Mouse (Mus musculus) left cerebral cortex, postnatal 14 days (tissue): ENCODE data around the gene Dock3. TPM values are rescaled to one million over a fixed set of nuclear protein-coding genes. Genes with fewer than 3 reads are reported as not detected.

ENCODE experiments used
- DNase-seq, 2 experiments: peaks; one replicate each; pipeline ENCODE4 v3.0.0; 2021 to 2022; ENCODE audit warnings: low spot score in 2 of 2, mixed read lengths in 1 of 2
- intact Hi-C: fragments of 180-260 bp; cut with DNase I; formaldehyde crosslinking; loops from one replicate; pipeline ENCODE4 v1.15.1; 2025
- microRNA-seq, 2 experiments: library from miRNA; unstranded; fragments of <30 nt; microRNA quantifications; one replicate each; pipeline ENCODE4 v1.2.0; 2022
- total RNA-seq, 2 experiments: library from RNA; stranded (reverse); gene quantifications; 2 replicates each; pipeline ENCODE4 v1.2.3; 2021

Dock3 gene
- total RNA-seq, 2 experiments from 2014 or later = 165 to 173 TPM

DNA sequence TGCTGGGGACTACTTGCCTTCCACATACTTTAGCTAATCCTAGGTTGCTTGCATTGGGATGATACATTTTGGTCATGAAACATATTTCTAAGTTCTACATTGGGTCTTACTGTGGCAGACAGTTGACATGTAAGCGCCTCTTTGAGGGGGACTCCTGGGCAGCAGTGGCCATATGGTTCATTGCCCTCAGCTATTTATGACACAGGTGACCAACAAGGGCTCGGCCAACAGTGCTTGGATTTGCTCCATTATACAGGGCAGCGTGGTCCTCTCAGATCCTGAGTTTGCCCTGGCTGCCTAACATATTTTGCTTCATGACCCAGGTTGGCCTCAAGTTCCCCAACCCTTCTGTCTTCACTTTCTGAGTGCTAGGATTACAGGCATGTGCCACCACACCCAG is 355.0 kb downstream of the Dock3 start:
- intact Hi-C loops = no loop called here
- DNase-seq = no peak

DNA sequence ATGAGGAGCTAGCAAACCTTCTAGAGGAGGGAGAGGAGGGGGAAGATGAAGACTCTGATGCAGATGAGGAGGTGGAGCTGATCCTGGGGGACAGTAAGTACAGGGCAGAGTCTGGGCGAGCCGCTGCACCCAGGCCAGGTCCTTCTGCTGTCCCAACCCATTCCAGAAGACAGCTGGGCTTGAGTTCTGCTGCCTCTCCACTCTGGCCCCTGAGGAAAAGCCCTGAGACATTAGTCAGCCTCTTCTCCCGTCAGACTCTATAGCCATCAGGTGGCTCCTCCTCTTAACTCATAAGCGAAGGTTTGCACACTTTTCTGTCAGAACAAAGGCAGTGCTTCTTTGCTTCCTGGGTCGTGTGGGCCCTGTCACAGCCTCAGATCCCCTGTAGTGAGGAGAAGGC is 357.5 kb downstream of the Dock3 start:
- DNase-seq = no peak
- intact Hi-C loops = no loop called here

DNA sequence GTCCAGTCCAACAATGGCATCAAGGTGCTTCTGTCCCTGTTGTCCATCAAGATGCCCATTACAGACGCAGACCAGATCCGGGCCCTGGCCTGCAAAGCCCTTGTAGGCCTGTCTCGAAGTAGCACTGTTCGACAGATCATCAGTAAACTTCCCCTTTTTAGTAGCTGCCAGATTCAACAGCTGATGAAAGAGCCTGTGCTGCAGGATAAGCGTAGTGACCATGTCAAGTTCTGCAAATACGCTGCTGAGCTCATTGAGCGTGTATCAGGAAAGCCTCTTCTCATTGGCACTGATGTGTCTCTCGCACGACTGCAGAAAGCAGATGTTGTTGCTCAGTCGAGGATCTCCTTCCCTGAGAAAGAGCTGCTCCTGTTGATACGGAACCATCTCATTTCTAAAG is 373.7 kb downstream of the Dock3 start:
- intact Hi-C loops = no loop called here
- no peak for DNase-seq

DNA sequence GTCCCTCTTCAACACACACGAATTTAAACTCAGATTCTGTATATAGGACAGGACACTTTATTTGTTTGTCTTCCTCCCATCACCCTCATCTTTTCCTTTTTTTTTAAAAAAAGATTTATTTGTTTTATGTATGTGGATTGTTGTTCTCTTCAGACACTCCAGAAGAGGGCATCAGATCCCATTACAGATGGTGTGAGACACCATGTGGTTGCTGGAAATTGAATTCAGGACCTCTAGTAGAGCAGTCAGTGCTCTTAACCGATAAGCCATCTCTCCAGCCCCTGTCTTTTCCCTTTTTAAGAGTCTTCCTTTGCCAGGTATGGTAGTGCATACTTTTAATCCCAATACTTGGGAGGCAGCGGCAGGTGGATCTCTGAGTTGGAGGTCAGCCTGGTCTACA is 375.0 kb downstream of the Dock3 start:
- no peak for DNase-seq
- intact Hi-C loops = no loop called here

Small RNA genes lying within 50 kb of the gene (microRNA-seq; reads per million reads assigned to microRNA genes)
- 0 to 0.26 reads per million in 2 experiments for gene Gm22238

Other genes with a start within 250 kb of the Dock3 start
- gene Mapkapk3, start 58.0 kb upstream of the Dock3 start, total RNA-seq = 1 to 10 TPM; 2.4 to 2.7 TPM
- 10 to 100 TPM in 1 of 2 experiments, 1 to 10 TPM in 1; 6.7 to 11.1 TPM for gene Cish, start 64.1 kb upstream of the Dock3 start, total RNA-seq
- gene Hemk1, start 106.4 kb upstream of the Dock3 start, total RNA-seq = 10 to 100 TPM; 16.5 to 16.6 TPM
- gene 6430571L13Rik, start 108.7 kb upstream of the Dock3 start, total RNA-seq = 1 to 10 TPM; 2.4 to 3.4 TPM
- 10 to 100 TPM; 28.1 to 34.6 TPM for gene Cacna2d2, start 167.7 kb upstream of the Dock3 start, total RNA-seq